Mouse (Mus musculus) granulocyte monocyte progenitor cell, adult 5-6 weeks (primary cell): ENCODE results near the gene Il1rl1. TPM values are rescaled to one million over a fixed set of nuclear protein-coding genes. Genes with fewer than 3 reads are reported as not detected.

ENCODE experiments used
- total RNA-seq, 2 experiments: library from RNA; stranded (forward) in 1 of 2; stranded (reverse) in 1 of 2; fragments of 200-712, 200-1000 nt in 1 of 2; fragments of >200 nt in 1 of 2; fragmentation: Nextera tagmentation in 1 of 2; gene quantifications; 2 replicates each; pipeline ENCODE4 v1.2.3; 2014 to 2017

Il1rl1 gene
- total RNA-seq, 2 experiments from 2014 or later = 2.1 to 3.3 TPM

Other genes with a start within 250 kb of the Il1rl1 start
- gene Il1r1, start 204.5 kb upstream of the Il1rl1 start, total RNA-seq (2014; fragmentation: Nextera tagmentation) = 3.0 and 3.1 TPM in 2 replicates
- gene Il1r1, start 204.5 kb upstream of the Il1rl1 start, total RNA-seq (2017) = 2.2 and 2.7 TPM in 2 replicates
- gene Il1rl2, start 105.0 kb upstream of the Il1rl1 start, total RNA-seq (2014; fragmentation: Nextera tagmentation) = 13.4 and 14.5 TPM in 2 replicates
- gene Il1rl2, start 105.0 kb upstream of the Il1rl1 start, total RNA-seq (2017) = 8.7 and 10.8 TPM in 2 replicates
- gene Il18r1, start 36.0 kb downstream of the Il1rl1 start, total RNA-seq (2014; fragmentation: Nextera tagmentation) = 2.8 TPM in 1 of 2 replicates, not detected in the other
- gene Il18r1, start 36.0 kb downstream of the Il1rl1 start, total RNA-seq (2017) = 0.82 and 1.6 TPM in 2 replicates
- gene Il18rap, start 85.8 kb downstream of the Il1rl1 start, total RNA-seq (2014; fragmentation: Nextera tagmentation) = 7.3 and 8.7 TPM in 2 replicates
- 9.0 and 15.9 TPM in 2 replicates for gene Il18rap, start 85.8 kb downstream of the Il1rl1 start, total RNA-seq (2017)
- not detected in 2 replicates for gene Slc9a4, start 150.5 kb downstream of the Il1rl1 start, total RNA-seq (2014; fragmentation: Nextera tagmentation)
- not detected in 2 replicates for gene Slc9a4, start 150.5 kb downstream of the Il1rl1 start, total RNA-seq (2017)